Mouse (Mus musculus) liver, embryonic 14.5 days (tissue): ENCODE measurements around the gene Trim17. TPM values are rescaled to one million over a fixed set of nuclear protein-coding genes. Genes with fewer than 3 reads are reported as not detected.
A peak's percentile ranks its signal among the peaks of the same experiment; 100 is the strongest.

Experiments
- ATAC-seq: fragments of 200-750 bp; cut with Nextera tagmentation; 2 replicates; pipeline ENCODE4 v1.8.0; 2017; ENCODE audit warnings: moderate number of reproducible peaks, mild to moderate bottlenecking, moderate library complexity; ENCODE audit not compliant: insufficient read depth
- DNase-seq, 3 experiments: peaks; one replicate each; pipeline ENCODE4 v3.0.0-alpha.2; 2012 to 2013; ENCODE audit warnings: low read depth in 3 of 3, low spot score in 3 of 3
- H3K27ac ChIP-seq: fragments of 300-500 bp; sonication (generic); 2 replicates; pipeline ENCODE4 v1.5.1; 2014; ENCODE audit warnings: moderate library complexity, mild to moderate bottlenecking, control low read depth, inconsistent platforms
- H3K27me3 ChIP-seq: fragments of 300-500 bp; sonication (generic); 2 replicates; pipeline ENCODE4 v1.6.1; 2014; ENCODE audit warnings: mild to moderate bottlenecking, low read length, moderate library complexity; ENCODE audit not compliant: control insufficient read depth, insufficient read depth
- H3K36me3 ChIP-seq: fragments of 300-500 bp; sonication (generic); replicated peaks from 2 replicates; pipeline ENCODE4 v1.6.1; 2014; ENCODE audit warnings: low read depth; ENCODE audit not compliant: control insufficient read depth, insufficient read depth
- H3K4me1 ChIP-seq, 2 experiments: fragments of 200-500 bp in 1 of 2; fragments of 300-500 bp in 1 of 2; sonication (generic) in 1 of 2; replicated peaks; 2 replicates each; pipeline ENCODE4 v1.6.1; 2012 to 2014; ENCODE audit warnings: antibody characterized with exemption in 1 of 2, inconsistent platforms in 1 of 2, low read length in 1 of 2; ENCODE audit not compliant: control insufficient read depth in 2 of 2, insufficient read depth in 2 of 2
- H3K4me2 ChIP-seq: fragments of 300-500 bp; sonication (generic); 2 replicates; pipeline ENCODE4 v1.6.1; 2014; ENCODE audit warnings: low read depth, mild to moderate bottlenecking, control low read depth, moderate library complexity
- H3K4me3 ChIP-seq, 2 experiments: fragments of 200-500 bp in 1 of 2; fragments of 300-500 bp in 1 of 2; sonication (generic) in 1 of 2; 2 replicates each; pipeline ENCODE4 v1.5.1; 2012 to 2014; ENCODE audit warnings: low read depth in 2 of 2, low read length in 2 of 2, mild to moderate bottlenecking in 2 of 2, control low read depth in 1 of 2, inconsistent platforms in 1 of 2, moderate library complexity in 1 of 2; ENCODE audit not compliant: insufficient read depth in 1 of 2
- H3K9ac ChIP-seq: fragments of 300-500 bp; sonication (generic); replicated peaks from 2 replicates; pipeline ENCODE4 v1.6.1; 2014; ENCODE audit warnings: mild to moderate bottlenecking, control low read depth, moderate library complexity
- H3K9me3 ChIP-seq: fragments of 300-500 bp; sonication (generic); 2 replicates; pipeline ENCODE4 v1.6.1; 2016; ENCODE audit warnings: low read length, mixed read lengths; ENCODE audit not compliant: control insufficient read depth
- CTCF ChIP-seq: IDR thresholded peaks from 2 replicates; pipeline ENCODE4 v1.5.1; 2016; ENCODE audit warnings: antibody characterized with exemption, low read depth, control low read depth
- EP300 ChIP-seq: IDR thresholded peaks from 2 replicates; pipeline ENCODE4 v1.6.1; 2016; ENCODE audit warnings: antibody characterized with exemption, low read depth
- WGBS: fragments of 180-500 bp; shearing (Covaris S2); extraction: QIAGEN DNeasy Blood & Tissue Kit; methylation state at CpG from one replicate; pipeline ENCODE4 v1.1.7; 2014; ENCODE audit not compliant: insufficient replicate concordance; 5-methylcytosine and 5-hydroxymethylcytosine counted together
- polyA plus RNA-seq, 2 experiments: library from polyadenylated mRNA; depleted of rRNA in 1 of 2; stranded (reverse) in 1 of 2; unstranded in 1 of 2; fragments of >200 nt; fragmentation: Nextera tagmentation in 1 of 2; extraction: Ambion mirVana in 1 of 2; gene quantifications; 2 replicates each; pipeline versions ENCODE4 v1.2.1 to v1.2.3; 2012 to 2014

The Trim17 gene
- polyA plus RNA-seq, 2 experiments = 0.06 to 0.14 TPM

DNA sequence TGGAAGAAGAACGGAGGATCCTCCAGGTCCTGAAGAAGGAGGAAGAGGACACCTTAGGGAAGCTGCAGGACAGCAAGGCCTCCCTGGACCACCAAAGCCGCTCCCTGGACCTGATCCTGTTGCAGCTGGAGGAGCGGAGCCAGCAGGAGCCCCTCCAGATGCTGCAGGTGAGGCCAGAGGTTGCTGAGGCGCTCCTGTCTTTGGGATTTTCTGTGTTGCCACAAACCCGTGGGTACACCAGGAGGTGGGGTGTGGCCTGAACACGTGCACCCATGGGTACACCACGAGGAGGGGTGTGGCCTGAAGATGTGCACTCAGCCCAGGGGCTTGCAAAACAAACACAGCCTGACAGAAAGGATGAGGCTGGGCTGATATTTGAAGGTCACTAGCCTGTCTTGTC is 14.1 kb downstream of the Trim17 start:
- peaks cover 3% of the 10 kb centered on the region for H3K27me3 ChIP-seq
- no peaks in the 10 kb centered on the region for H3K36me3 ChIP-seq
- no peak overlapping the region for H3K4me3 ChIP-seq
- H3K9ac ChIP-seq = no peak overlapping the region
- no peak for TF ChIP-seq EP300
- no peak for TF ChIP-seq CTCF
- H3K4me1 ChIP-seq = 0 out of 4 replicates have a peak, but pooled peaks cover 0 to 4% of the 10 kb centered on the region in 2 experiments
- H3K27ac ChIP-seq = no peak overlapping the region
- DNase-seq (no peak), ATAC-seq (no peak)
- no peaks in the 10 kb centered on the region for H3K9me3 ChIP-seq
- no peak overlapping the region for H3K4me2 ChIP-seq
- 48% methylated on average over 7 of the region's 7 CpGs for WGBS

- Histone ChIP-seq H3K4me1 (0 out of 4 replicates have a peak, but pooled peaks cover 0 to 4% of the 10 kb centered on the region in 2 experiments), H3K4me3 (no peak overlapping the region), H3K27me3 (no peaks in the 10 kb centered on the region; the same call in 1 of the 2 replicates), H3K27ac (no peak overlapping the region), H3K36me3 (no peaks in the 10 kb centered on the region), H3K4me2 (no peak overlapping the region), H3K9ac (no peak overlapping the region), H3K9me3 (no peaks in the 10 kb centered on the region)
- ATAC-seq = no peak
- DNase-seq = no peak
- WGBS = 74% methylated on average over 8 of the region's 8 CpGs
- no peak for TF ChIP-seq CTCF
- TF ChIP-seq EP300 = no peak
These were observed 14.5 kb downstream of the Trim17 start for GRCm38 (mm10) chr11:58969027-58969426.

DNA sequence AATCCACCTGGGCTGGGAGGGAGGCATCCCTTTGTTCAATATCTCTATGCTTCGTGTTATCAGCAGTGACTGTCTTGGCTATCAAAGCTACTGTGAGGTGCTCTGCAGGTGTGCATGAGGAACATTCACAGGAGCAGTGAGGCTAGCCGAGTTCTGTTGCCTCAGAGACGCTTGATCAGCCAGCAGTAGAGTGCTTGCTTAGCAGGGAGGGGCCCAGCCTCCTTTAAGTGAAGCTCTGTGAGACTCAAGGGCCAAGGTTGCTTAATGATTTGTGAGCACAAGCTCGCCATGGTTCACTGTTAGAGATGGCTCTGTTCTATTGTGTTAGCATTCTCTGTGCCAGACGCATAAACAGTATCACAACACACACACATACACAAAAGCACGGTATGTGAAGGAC is 15.2 kb downstream of the Trim17 start:
- 63% methylated on average over 6 of the region's 6 CpGs for WGBS
- Histone ChIP-seq H3K9me3 (no peaks in the 10 kb centered on the region), H3K27ac (no peak overlapping the region), H3K4me1 (0 out of 4 replicates have a peak, but pooled peaks cover 0 to 4% of the 10 kb centered on the region in 2 experiments), H3K4me3 (no peak overlapping the region), H3K36me3 (no peaks in the 10 kb centered on the region), H3K27me3 (no peaks in the 10 kb centered on the region), H3K9ac (no peak overlapping the region), H3K4me2 (no peak overlapping the region)
- no peak for ATAC-seq
- TF ChIP-seq CTCF (no peak), EP300 (no peak)
- DNase-seq = no peak

GRCm38 (mm10) chr11:58970831-58971530 is 16.5 kb downstream of the Trim17 start:
- no peak overlapping the region for H3K27ac ChIP-seq
- ATAC-seq (no peak), DNase-seq (no peak)
- H3K27me3 ChIP-seq = no peaks in the 10 kb centered on the region
- peaks cover 0 to 2% of the 10 kb centered on the region in 2 experiments; a peak in 1 of 4 replicates for H3K4me1 ChIP-seq
- TF ChIP-seq CTCF = peak; percentile 29; the same call in 1 of the 2 replicates
- TF ChIP-seq EP300 = no peak
- 79% methylated on average over 21 of the region's 21 CpGs for WGBS
- H3K4me3 ChIP-seq = no peak overlapping the region
- H3K9me3 ChIP-seq = no peaks in the 10 kb centered on the region
- no peak overlapping the region for H3K9ac ChIP-seq
- no peaks in the 10 kb centered on the region for H3K36me3 ChIP-seq
- no peak overlapping the region for H3K4me2 ChIP-seq

DNA sequence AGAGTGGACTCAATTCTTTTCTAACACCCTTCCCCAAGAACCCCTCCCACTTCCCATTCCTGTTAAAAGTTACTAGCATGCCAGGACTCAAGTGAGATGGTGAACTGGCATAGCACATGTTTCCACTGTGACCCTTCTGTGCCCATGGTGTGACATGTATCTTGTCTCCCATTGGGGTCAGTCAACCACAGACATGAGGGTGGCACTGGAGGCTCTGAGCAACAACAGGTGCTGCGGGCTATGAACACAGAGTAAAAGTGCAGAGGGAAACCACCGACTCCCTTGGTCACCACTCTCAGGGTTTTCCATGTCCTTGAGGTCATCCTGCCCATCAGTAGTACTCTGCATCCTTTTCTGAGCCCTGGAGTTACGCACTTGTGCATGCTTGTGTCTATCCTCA is 17.3 kb downstream of the Trim17 start:
- 78% methylated on average over 3 of the region's 3 CpGs for WGBS
- Histone ChIP-seq H3K27me3 (no peaks in the 10 kb centered on the region), H3K4me1 (peaks cover 0 to 3% of the 10 kb centered on the region in 2 experiments; a peak in 1 of 4 replicates), H3K36me3 (no peaks in the 10 kb centered on the region), H3K9me3 (no peaks in the 10 kb centered on the region), H3K4me2 (no peak overlapping the region), H3K4me3 (no peak overlapping the region), H3K27ac (no peak overlapping the region), H3K9ac (no peak overlapping the region)
- TF ChIP-seq EP300 = no peak
- TF ChIP-seq CTCF = no peak
- DNase-seq (no peak), ATAC-seq (no peak)
